Mouse (Mus musculus): Measurements from ENCODE around the gene B430306N03Rik.
"Not testable (repeated sequence)": the region's sequence is repeated elsewhere in the genome, so short reads cannot be mapped to it uniquely, and the experiment has no call there.

B430306N03Rik gene

DNA sequence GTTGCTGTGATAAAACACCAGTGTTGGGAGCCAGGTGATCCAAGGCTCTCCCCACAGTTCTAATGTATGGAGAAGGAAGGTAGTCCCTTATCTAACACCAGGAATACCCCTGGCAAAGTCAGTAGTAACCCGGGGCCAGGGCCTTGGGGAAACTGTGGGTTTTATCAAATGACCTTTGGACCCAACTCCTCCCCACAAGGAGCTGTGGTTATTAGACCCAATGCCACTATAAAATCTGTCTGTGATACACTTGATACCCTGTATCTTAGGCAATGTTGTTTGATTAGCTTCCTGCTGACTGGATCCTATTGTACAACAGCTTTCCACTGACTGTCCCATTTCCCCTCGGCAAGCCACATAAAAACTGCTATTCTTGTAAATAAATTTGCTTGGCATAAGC, 3.8 kb upstream of the B430306N03Rik start:
- DNase-seq (ENCODE audit: low read depth, low spot score) = no peak

DNA sequence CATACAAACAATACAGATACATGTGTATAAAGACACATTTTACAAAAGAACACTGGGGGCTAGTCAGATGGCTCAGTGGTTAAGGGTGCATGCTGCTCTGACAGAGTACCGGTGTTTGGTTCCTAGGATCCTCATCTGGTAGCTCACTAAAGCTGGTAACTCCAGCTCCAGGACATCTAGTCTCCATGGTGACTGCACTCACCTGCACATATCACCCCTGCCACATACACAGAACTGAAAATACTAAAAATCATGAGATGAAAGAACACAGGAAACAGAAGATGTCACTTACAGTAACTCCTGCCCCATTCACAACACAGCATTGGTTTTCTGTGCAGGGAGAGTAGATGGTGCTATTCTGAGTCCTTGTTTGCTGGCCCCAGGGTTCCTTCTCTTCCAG, 2.7 kb downstream of the B430306N03Rik start:
- no peak for DNase-seq (ENCODE audit: low read depth, low spot score)

DNA sequence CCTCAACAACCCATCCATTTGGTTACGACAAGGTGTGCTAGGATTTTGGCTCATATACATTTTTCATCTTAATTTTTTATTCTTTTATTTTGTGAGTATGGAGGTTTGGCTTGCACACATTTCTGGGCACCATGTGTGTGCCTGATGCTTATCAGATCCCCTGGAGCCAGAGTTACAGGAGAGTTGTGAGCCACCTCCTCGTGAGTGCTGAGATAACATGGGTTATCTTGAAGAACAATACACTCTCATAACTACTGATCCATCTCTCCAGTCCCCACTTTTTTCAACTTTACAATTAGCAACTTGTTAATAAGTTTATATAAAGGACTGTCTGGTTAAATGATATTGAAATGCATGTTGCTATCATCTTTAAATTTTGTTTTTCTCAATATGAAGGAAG, 5.3 kb downstream of the B430306N03Rik start:
- no peak for DNase-seq (ENCODE audit: low read depth, low spot score)

DNA sequence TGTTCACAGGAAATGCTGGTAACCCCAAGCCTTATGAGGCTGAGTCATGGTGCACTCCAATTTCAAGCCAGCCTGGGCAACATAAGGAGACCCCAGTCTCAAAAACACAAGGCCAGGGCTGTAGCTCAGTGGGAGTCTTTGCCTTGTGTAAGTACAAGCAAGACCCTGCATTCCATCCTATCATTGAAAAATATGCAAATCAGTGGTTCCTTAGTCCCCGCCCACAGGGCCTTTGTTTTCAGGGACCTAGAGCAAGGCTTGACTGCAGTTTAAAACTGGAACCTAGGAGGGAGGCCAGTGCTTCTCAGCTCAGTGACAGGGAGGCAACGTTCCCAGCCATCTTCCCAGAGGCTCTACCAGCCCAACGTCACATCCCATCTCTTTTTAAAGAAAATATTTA, 7.3 kb downstream of the B430306N03Rik start:
- no peak for DNase-seq (ENCODE audit: low read depth, low spot score)

DNA sequence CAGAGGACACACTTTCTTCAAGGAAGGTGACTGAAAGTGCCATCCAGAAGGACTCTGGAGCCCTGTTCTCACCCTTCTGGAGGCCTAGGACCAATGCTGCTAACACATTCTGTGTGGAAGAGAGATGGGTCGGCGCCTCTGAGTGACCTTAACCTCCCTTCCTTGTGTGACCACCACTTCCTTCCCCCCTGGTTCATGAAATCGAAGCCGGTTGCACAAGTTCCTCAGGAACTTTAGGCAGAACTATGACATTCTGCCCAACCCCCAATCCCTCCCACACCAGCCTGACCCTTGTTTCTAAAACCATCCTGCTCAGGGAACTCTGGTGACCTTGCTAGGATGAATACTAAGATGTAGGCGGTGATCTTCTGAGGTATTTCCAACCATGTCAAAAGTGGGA, 8.3 kb downstream of the B430306N03Rik start:
- no peak for DNase-seq (ENCODE audit: low read depth, low spot score)

DNA sequence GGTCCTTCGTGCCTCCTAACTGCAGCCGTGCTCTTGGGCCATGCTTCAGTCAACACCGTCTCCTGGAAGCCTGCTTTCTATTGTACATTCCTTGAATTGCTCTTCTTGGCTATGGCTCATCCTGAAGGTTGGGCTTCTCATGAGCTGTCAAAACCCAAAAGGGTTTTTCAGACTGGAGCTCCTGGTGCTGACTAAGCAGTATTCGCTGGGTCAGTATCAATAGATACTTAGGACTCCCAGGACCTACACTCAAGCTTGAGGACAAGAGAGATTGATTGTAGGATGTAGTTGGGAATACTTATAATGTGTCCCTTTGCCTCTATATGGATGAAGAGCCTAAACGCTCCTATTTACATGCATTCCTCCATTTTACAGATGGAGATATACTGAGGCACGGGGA, 9.2 kb downstream of the B430306N03Rik start:
- DNase-seq (ENCODE audit: low read depth, low spot score) = no peak

DNA sequence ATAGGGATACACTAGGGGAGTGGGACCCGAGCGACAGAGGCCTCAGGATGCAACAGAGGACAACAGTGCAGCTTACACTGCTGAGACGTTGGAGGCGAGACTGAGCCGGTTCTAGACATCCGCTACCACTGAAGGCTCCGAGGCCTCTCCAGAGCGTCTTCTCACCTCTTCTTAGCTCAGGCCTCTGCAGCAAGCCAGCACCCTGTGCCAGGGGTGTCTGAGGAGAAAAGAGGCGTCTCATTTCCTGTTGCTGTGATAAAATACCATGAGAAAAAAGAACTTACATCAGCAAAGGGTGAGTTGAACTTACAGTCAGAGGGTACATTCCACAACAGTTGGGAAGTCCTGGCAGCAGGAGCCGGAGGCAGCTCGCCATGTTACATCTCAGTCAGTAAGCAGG, 9.7 kb downstream of the B430306N03Rik start:
- no peak for DNase-seq (ENCODE audit: low read depth, low spot score)

DNA sequence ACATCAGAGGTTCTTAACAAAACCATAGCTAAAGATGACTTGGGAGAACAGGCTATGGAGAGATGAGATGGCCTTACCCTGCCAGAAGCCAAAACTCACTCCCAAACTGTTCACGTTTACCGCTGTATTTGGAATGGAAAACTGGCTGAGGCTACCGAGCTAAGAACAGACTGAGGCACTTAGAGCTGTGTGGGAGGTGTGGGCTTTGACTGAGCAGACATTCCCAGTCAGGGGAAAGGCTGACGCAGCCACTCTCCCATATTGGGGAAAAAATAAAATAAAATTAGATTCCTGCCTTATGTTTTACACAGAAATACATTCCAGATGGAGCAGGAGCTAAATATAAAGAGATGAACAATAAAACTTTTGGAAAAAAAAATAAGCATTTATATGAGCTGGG, 10.7 kb downstream of the B430306N03Rik start:
- no peak for DNase-seq (ENCODE audit: low read depth, low spot score)

DNA sequence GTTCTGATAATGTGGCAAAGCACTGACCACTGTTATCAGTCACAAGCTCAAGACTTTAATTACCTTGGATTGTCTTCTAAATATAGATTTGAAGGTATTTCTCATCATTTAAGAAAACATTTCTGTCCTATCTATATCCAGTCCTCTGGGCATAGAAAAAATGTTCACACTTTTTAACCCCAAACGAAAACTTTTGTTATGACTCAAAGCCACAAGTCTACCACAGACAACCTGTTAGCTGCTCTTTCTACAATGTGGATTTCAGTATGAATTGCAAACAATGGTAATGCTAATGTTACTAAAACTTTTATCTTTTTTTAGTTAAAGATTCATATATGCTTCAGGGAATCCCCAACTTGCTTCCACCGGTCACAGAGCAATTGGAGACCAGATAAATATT, 16.6 kb downstream of the B430306N03Rik start:
- no peak for DNase-seq (ENCODE audit: low read depth, low spot score)

DNA sequence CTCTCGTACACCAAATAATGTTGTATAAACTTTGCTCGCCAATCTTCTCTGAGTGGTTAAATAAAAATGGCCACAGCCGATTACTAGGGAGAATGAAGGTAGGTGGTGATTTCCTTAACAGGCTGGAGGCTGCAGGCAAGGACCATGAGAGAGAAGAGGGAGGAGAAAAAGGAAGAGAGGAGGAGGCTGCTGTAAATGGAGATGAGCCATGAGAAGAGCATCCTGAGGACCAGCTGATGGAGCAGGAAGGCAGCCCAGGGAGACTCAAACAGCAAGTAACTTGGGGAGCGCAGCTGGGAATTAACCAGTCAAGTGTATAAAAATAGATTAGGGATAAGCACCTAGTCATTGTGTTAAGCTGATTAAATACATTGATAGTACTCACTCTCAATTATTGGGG, 18.2 kb downstream of the B430306N03Rik start:
- DNase-seq (ENCODE audit: low read depth, low spot score) = no peak

DNA sequence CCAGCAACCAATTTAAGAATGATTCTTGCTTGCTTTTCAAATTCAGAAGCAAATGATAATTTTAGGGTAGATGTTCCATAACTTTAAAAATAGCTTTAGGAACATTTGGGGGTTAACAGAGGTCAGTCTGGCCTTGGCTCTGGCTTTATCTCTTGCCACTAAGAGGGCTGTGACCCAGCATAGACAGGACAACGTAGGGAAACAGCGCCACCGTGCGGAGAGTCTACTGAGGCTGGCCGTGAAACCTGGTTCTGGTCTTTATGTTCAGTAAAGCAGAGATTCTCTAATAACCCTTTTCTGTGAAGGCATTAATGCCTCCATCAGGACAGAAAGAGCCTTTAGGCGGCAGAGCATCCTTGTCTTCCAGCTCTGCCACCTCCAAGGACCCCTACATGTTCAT, 20.9 kb downstream of the B430306N03Rik start:
- DNase-seq (ENCODE audit: low read depth, low spot score) = peak; percentile 67

DNA sequence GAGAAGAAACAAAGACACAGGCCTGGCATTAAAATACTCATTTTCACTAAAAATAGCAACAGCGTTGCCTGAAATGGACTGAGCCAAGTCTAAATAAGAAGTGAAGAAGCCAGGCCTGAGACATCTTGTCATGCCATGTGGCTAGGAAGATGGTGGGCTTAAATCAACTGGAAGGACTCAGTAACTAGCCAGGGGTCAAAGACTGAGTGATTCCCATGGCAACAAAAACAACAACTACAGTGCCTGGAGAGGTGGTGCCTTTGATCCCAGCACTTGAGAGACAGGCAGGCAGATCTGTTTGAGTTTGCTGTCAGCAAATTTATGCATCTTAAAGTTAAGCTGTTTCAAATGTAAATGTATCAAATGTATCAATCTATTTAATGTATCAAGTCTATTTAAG, 24.3 kb downstream of the B430306N03Rik start:
- DNase-seq (ENCODE audit: low read depth, low spot score) = no peak

DNA sequence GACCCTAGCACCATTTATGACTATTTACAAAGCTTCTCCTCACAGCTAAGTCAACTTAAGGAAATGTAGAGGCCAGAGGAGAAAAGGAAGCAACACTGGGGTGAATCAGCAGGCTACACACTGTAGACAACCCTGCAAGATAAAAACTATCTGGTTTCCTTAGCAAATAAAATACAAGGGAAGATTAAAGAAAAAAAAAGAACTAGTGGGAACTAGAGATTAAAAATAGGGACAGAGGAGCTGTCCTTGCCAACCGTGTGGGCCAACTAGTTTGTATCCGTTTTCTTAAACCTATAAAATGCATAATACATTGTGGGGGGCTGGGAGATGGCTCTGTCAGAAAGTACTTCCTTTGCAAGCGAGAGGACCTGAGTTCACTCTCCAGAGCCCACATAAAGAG, 26.0 kb downstream of the B430306N03Rik start:
- no peak for DNase-seq (ENCODE audit: low read depth, low spot score)

DNA sequence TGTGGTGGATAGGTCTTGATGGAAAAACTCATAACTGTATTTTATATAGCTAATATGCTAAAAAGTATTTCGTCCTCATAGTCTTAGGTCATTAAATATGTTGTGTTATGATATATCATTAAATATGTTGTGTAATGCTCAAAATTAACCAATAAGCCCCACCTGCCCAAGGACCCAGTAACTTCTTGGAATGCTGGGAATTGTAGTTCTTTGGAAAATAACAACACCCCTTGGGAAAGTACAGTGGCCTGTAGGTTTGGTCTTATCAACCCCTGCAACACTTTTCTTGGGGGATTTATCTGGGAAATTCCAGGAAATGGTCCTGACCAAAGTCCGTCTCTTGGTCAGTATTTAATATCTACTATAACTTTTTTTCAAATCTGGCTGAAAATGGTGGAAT, 27.1 kb downstream of the B430306N03Rik start:
- DNase-seq (ENCODE audit: low read depth, low spot score) = no peak

DNA sequence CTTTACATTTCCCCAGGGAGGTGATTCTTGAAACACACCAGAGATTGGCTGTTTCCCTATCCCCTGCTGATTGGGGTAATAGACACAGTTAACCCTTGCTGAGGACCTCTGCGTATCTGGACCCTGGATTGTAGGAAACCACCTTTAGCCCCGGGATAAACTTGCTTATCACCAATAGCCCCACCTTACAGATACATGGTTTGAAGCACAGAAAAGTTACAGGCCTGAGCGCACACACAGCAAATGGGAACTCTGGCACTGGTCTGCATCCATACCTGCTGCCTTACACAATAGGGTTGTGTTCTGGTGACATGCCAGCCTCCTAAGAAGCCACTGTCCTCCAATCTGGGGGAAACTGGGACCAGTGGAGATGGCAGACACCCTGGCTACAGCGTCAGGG, 29.9 kb downstream of the B430306N03Rik start:
- DNase-seq (ENCODE audit: low read depth, low spot score) = no peak

DNA sequence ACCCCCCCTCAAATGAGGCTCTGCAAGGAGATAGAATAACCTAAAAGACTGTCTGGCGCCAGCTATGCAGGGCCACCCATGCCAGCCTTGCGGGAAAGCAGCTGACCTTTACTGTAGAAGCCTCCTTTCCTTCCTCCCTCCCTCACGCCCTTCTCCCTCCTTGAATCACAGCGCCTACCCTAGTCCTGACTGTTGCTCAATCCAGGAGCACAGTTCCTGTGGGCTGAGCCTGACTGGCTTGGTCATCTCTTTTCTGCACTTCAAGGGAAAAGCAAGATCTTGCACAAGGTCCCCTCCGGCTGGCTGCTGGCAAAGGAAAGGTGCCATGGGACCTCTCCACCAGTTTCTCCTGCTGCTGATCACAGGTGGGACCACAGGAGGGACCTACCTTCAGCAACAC, 30.3 kb downstream of the B430306N03Rik start, which contains the start of gene Trem2:
Trem2 (plus strand) TSS at position 171 of the 400 bp plus-strand sequence.
- no peak for DNase-seq (ENCODE audit: low read depth, low spot score)

DNA sequence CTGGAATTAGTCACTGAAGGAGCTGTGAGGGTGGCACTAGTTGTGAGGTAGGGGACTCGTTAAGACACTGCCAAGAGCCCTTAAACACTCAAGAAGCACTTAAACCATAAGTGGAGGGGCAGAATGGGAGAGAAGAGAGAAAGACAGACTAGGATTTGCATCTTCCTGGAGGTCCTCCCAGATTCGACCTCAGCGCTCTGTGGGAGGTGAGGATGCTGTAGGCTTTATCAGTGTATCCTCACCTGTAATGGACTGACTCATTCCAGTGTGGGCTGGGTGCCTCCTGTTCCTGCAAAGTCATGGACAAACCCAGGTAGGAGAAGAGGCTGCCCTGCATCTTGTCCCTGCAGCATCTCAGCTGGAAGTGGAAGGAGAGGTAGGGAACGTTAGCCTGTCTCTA, 30.9 kb downstream of the B430306N03Rik start:
- no peak for DNase-seq (ENCODE audit: low read depth, low spot score)

DNA sequence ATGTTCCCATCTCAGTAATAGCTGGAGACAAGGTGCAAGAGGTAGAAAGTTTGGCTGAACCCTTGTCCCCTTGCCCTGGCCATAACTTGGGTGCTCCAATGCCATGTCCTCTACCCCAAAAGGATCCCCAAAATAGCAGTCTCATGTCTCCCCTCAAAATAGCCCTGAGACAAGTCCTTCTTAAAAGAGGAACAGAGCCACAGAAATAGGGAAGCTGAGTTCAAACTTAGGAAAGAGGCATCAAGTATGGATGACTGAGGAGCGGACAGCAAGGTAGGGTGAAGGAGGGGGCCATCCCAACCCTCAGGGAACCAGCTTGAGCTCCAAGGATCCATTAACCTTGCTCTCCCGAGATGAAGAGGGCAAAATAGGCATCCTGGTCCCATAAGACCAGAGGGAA, 31.3 kb downstream of the B430306N03Rik start:
- no peak for DNase-seq (ENCODE audit: low read depth, low spot score)

DNA sequence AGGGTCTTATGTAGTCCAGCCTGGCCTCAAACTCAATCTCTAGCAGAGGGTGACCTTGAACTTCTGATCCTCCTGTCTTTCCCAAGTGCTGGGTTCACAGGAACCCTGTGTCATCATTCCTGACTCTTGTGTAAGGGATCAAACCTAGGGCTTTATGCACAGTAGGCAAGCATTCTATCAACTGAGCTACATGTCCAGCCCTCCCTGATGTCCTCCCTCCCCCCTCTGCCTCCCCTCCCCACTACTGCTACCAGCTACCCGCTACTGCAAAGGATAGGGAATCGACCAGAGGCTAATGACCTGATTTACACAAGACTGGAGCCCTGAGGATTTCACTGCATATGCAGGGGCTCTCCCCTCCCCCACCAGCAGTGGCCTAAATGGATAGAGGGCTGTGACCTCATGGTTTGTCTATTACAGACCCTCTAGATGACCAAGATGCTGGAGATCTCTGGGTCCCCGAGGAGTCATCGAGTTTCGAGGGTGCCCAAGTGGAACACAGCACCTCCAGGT, 34.8 kb downstream of the B430306N03Rik start:
- no peak for DNase-seq (ENCODE audit: low read depth, low spot score)

DNA sequence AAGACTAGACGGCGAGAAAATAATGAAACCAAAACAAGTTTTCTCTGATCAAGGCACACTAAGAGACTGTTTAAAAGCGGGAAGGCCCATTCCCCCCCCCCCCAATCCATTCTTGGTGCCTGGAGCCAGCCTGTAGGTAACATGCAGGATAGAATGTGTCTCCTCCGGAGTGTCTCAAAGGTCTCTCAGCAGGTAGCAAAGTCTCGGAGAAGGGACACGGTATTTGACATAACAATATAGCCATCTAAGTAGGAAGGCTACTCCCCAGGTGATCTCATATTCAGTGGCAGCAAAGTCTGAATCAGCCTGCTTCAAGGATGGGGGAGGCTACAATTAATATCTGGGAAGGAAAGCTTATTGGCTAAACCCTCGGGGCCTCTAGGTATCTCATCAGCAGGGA, 37.0 kb downstream of the B430306N03Rik start:
- DNase-seq (ENCODE audit: low read depth, low spot score) = not testable (repeated sequence)

DNA sequence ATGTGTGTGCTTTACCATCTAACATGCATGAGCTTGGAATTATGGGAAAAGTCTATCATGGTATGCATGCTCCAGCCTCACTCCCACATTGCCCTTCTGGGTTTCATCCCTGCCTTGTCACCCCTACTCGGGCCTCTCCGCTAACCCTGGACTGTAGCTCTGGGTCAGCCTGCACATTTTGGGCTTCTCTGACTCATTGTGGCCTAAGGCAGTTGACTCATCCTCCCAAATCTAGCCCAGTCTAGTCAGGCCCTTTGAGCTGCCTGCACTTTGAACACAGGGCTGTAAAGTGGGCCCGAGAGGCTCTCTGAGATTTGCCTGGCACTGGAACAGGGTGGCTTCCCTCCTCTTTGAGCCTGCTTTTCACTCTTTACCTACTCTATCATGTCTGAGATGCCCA, 39.9 kb downstream of the B430306N03Rik start:
- DNase-seq (ENCODE audit: low read depth, low spot score) = no peak

DNA sequence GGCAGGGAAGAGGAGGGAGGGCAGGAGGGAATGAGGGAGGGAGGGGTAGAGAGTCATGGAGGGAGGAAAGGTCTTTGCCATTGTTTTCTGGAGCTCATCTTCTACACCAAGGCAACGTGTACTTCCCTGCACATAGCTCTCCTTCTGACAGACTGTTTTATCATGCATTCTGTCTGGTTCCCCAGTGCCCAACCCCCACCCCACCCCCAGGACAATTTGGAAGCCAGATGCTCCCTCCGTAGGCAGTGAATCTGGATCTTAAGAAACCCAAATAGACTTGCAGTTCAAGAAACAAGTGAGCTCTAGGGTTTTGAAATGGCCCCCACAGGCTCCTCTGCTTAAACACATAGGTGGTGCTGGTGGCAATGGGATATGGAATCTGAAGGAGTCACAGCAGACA, 42.0 kb downstream of the B430306N03Rik start:
- DNase-seq (ENCODE audit: low read depth, low spot score) = no peak

DNA sequence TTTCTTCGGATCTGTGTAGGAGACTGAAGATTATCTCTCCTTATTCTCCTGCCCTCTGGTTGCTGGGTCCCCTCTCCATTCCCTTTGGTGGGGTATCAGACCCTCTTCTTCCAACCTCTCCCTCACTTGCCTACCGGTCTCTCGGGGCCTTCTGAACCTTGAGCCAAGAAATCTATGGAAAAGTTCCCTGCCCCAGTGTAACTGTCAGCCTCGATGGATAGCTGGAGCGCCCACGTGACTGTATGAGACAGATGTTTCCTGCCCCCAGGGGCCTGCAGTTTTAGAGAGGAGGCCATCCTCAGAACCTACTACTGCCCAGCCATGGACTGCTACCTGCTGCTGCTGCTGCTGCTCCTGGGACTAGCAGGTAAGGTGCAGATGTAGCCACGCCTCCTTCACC, 43.7 kb downstream of the B430306N03Rik start, which contains the start of gene Treml1:
Treml1 (plus strand) TSS at position 301 of the 400 bp plus-strand sequence.
- DNase-seq (ENCODE audit: low read depth, low spot score) = no peak

DNA sequence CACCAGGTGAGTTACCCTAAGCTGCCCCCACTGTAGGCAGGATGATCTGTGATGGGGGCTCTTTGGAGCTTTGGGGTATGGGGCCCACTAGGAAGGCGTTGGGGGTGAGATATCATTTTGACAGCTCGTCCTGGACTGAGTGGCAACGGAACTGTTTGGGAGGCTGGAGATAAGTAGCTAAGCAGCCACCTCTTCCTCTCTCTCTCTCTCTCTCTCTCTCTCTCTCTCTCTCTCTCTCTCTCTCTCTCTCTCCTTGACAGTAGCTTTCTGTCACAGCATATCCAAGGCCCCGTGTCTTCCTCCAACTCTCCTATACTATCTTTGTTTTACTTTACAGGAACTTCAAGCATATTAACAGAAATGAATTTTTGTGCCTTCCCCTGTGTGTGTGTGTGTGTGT, 44.5 kb downstream of the B430306N03Rik start:
- DNase-seq (ENCODE audit: low read depth, low spot score) = no peak

Data from forelimb bud, embryonic 11.5 days (tissue).